Mouse (Mus musculus): ENCODE results near the gene Ctns. TPM values are rescaled to one million over a fixed set of nuclear protein-coding genes. Genes with fewer than 3 reads are reported as not detected.

The Ctns gene
- polyA plus RNA-seq, 1 experiment from 2014 or later, result 15.9 TPM

DNA sequence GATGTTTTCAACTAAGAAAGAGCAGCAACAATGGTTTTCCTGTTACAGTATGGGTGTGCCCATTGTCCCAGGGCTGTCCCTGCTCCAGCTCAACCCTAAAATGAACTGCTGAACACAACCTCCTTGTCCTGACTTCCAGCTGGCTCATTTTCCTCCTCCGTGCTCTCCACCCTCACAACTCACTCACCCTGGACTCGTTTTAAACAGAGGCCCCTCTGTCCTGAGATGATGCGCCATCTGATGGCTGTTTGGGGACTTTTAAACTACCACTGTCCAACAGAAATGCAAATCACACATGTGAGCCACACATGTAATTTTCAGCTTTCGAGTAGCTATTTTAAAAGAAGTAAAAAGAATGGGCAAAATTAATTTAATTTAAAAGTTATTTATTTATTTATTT is 2.8 kb upstream of the Ctns start:
- no peak overlapping the region for H3K9ac ChIP-seq (ENCODE audit: low read length)
- H3K36me3 ChIP-seq (ENCODE audit: control insufficient read depth, insufficient read depth, low read length), result no peaks in the 10 kb centered on the region
- H3K4me1 ChIP-seq (replicated peaks; ENCODE audit: control insufficient read depth, insufficient read depth), result peaks cover 3% of the 10 kb centered on the region; the same call in 1 of the 2 replicates
- no peak for ATAC-seq (ENCODE audit: low FRiP score, low TSS enrichment)
- DNase-seq (ENCODE audit: low spot score), result no peak
- H3K4me2 ChIP-seq (replicated peaks; ENCODE audit: low read depth), result no peak overlapping the region
- no peak overlapping the region for H3K27ac ChIP-seq (replicated peaks)
- TF ChIP-seq CTCF (IDR thresholded peaks at IDR 0.05; ENCODE audit: low read depth), result peak; percentile 57
- TF ChIP-seq EP300 (optimal IDR thresholded peaks at IDR 0.05), result no peak
- no peak overlapping the region for H3K4me3 ChIP-seq (ENCODE audit: low read depth, low read length)
- H3K9me3 ChIP-seq (ENCODE audit: control insufficient read depth, low read length), result no peaks in the 10 kb centered on the region
- no peaks in the 10 kb centered on the region for H3K27me3 ChIP-seq (ENCODE audit: control insufficient read depth, insufficient read depth, low read length)
- WGBS, result 40% methylated on average over 4 of the region's 4 CpGs

DNA sequence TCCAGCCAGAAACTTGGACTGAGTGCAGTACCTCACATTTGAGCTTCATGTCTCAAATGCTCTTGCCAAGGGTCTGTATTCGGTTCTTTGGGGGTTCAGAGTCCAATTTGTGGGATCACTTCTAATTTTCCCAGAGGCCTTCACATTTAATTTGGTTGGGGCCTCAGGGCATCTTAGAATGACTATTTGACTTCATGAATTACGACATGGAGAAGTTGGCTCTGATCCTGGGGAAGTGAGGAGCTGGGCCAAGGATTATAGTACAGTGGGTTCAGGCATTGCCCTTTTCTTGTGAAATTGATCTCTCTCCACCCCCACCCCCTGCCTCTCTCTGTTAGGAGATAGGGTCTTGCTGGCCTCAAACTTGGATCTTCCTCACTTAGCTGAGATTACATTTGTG is 2.2 kb upstream of the Ctns start:
- Histone ChIP-seq H3K36me3 (ENCODE audit: control insufficient read depth, insufficient read depth, low read length) (no peaks in the 10 kb centered on the region), H3K4me2 (replicated peaks; ENCODE audit: low read depth) (no peak overlapping the region), H3K9me3 (ENCODE audit: control insufficient read depth, low read length) (no peaks in the 10 kb centered on the region), H3K4me1 (replicated peaks; ENCODE audit: control insufficient read depth, insufficient read depth) (peaks cover 3% of the 10 kb centered on the region; the same call in 1 of the 2 replicates), H3K27ac (replicated peaks) (no peak overlapping the region), H3K27me3 (ENCODE audit: control insufficient read depth, insufficient read depth, low read length) (no peaks in the 10 kb centered on the region), H3K9ac (ENCODE audit: low read length) (no peak overlapping the region), H3K4me3 (ENCODE audit: low read depth, low read length) (no peak overlapping the region)
- ATAC-seq (ENCODE audit: low FRiP score, low TSS enrichment) (no peak), DNase-seq (ENCODE audit: low spot score) (no peak)
- 70% methylated on average over 2 of the region's 2 CpGs for WGBS
- no peak for TF ChIP-seq CTCF (IDR thresholded peaks at IDR 0.05; ENCODE audit: low read depth)
- TF ChIP-seq EP300 (optimal IDR thresholded peaks at IDR 0.05), result no peak

DNA sequence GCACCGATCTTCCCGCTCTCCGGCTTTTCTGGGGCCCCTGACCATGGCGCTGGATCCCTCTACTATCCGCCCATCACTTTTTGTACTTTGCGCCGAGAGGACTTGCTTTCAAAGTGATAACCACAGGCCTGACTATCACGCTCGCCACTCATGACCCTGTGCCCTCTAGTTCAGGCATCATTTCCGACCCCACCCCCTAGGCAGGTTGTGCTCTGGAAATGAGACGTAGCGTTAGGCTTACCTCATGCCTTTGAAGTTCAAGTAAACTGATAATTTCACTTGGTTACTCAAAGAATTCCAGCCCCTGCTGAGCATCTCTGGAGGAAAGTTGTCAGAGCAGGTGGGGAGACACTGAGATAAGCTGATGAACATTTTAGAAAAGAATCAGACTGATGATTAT is 1.0 kb upstream of the Ctns start:
- no peak for ATAC-seq (ENCODE audit: low FRiP score, low TSS enrichment)
- TF ChIP-seq CTCF (IDR thresholded peaks at IDR 0.05; ENCODE audit: low read depth) (no peak), EP300 (optimal IDR thresholded peaks at IDR 0.05) (no peak)
- 2% methylated on average over 12 of the region's 12 CpGs for whole genome bisulfite sequencing

DNA sequence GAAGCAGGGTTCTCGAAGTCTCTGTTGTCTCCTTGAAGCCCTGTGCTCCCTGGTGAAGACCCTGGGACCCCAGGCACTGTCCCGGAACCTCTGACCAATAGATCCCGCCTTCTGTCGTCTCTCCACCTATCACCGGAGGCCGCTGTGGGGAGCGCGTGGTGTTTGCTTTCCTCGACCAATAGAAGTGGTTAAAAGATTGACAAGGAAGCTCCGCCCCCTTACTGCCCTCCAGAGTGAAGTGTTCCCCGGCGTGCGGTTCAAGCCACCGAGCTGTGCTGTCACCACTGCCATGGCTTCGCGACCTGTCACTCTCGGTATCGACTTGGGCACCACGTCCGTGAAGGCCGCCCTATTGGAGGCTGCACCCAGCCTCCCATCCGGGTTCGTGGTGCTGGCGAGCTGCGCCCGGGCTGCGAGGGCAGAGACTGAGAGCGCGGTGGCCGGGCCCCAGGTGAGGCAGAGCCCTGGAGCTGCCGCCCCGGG is 429 bp upstream of the Ctns start, which contains the start of gene Shpk:
Gene Shpk, plus strand, starts transcription at position 231 of the 483 bp plus-strand sequence.
- H3K9me3 ChIP-seq (ENCODE audit: control insufficient read depth, low read length), result no peaks in the 10 kb centered on the region
- H3K4me2 ChIP-seq (replicated peaks; ENCODE audit: low read depth), result peak within 1 kb of the TSS; percentile 100
- H3K4me3 ChIP-seq (ENCODE audit: low read depth, low read length), result peak within 1 kb of the TSS; percentile 74
- TF ChIP-seq CTCF (IDR thresholded peaks at IDR 0.05; ENCODE audit: low read depth) (no peak; the same call in 1 of the 2 replicates), EP300 (optimal IDR thresholded peaks at IDR 0.05) (no peak)
- H3K4me1 ChIP-seq (replicated peaks; ENCODE audit: control insufficient read depth, insufficient read depth), result peaks cover 3% of the 10 kb centered on the region; the same call in 1 of the 2 replicates
- WGBS, result 0% methylated on average over 32 of the region's 32 CpGs
- DNase-seq (ENCODE audit: low spot score), result peak; percentile 94
- ATAC-seq (ENCODE audit: low FRiP score, low TSS enrichment), result peak; percentile 97
- peak within 1 kb of the TSS; percentile 69; the same call in 1 of the 2 replicates for H3K27ac ChIP-seq (replicated peaks)
- H3K36me3 ChIP-seq (ENCODE audit: control insufficient read depth, insufficient read depth, low read length), result no peaks in the 10 kb centered on the region
- H3K9ac ChIP-seq (ENCODE audit: low read length), result peak within 1 kb of the TSS; percentile 83
- H3K27me3 ChIP-seq (ENCODE audit: control insufficient read depth, insufficient read depth, low read length), result no peaks in the 10 kb centered on the region

More for the DNA sequence above, 1.0 kb upstream of the Ctns start:
- Histone ChIP-seq H3K4me3 (ENCODE audit: low read depth, low read length) (peak overlapping the region; percentile 74), H3K27ac (replicated peaks) (peak overlapping the region; percentile 69; the same call in 1 of the 2 replicates), H3K27me3 (ENCODE audit: control insufficient read depth, insufficient read depth, low read length) (no peaks in the 10 kb centered on the region), H3K4me1 (replicated peaks; ENCODE audit: control insufficient read depth, insufficient read depth) (peaks cover 3% of the 10 kb centered on the region; the same call in 1 of the 2 replicates), H3K9me3 (ENCODE audit: control insufficient read depth, low read length) (no peaks in the 10 kb centered on the region), H3K4me2 (replicated peaks; ENCODE audit: low read depth) (peak overlapping the region; percentile 100), H3K36me3 (ENCODE audit: control insufficient read depth, insufficient read depth, low read length) (no peaks in the 10 kb centered on the region), H3K9ac (ENCODE audit: low read length) (peak overlapping the region; percentile 83)
- no peak for DNase-seq (ENCODE audit: low spot score)

DNA sequence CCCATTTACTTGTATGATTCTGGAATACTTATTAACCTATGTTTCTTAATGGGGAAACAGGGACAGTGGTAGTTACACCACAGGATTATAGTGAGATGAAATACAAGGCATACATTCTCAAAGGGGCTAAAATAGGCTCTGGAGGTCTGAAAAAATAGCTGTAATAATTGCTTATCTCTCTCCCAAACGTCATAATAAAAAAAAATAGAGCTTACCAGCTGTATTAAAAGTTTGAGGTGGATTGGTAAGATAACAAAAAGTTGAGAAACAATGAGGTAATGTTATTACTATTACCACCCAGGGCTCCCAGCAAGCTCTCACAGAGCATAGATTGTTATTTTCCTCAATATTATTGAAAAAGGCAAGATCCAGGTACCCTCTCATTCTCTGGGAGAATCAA is 652 bp downstream of the Ctns start:
- Histone ChIP-seq H3K4me2 (replicated peaks; ENCODE audit: low read depth) (peak overlapping the region; percentile 100), H3K36me3 (ENCODE audit: control insufficient read depth, insufficient read depth, low read length) (no peaks in the 10 kb centered on the region), H3K9me3 (ENCODE audit: control insufficient read depth, low read length) (no peaks in the 10 kb centered on the region), H3K9ac (ENCODE audit: low read length) (peak overlapping the region; percentile 83), H3K4me3 (ENCODE audit: low read depth, low read length) (peak overlapping the region; percentile 74), H3K27me3 (ENCODE audit: control insufficient read depth, insufficient read depth, low read length) (no peaks in the 10 kb centered on the region), H3K4me1 (replicated peaks; ENCODE audit: control insufficient read depth, insufficient read depth) (peaks cover 3% of the 10 kb centered on the region; the same call in 1 of the 2 replicates), H3K27ac (replicated peaks) (no peak overlapping the region)
- no peak for TF ChIP-seq EP300 (optimal IDR thresholded peaks at IDR 0.05)
- TF ChIP-seq CTCF (IDR thresholded peaks at IDR 0.05; ENCODE audit: low read depth), result no peak
- DNase-seq (ENCODE audit: low spot score) (no peak), ATAC-seq (ENCODE audit: low FRiP score, low TSS enrichment) (no peak)
- WGBS, result 3% methylated on average over 1 of the region's 1 CpGs

DNA sequence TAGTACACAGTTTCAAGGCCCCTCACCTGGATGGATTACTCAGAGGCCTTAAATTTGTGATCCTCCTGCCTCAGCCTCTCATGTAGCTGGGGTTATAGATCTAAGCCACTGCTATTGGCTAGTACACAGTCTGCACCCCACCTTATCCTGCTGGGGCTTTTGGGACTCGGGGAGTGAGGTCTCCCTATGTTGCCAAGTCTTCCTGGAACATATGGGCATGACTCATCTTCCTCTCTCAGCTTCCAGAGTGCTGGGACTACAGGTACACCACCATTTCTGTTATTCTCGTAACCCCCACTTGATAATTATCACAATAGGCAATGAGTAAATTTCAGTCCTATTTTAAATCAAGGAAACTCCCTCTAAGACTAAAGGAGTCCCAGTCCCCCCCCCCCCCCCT is 4.4 kb downstream of the Ctns start:
- H3K27me3 ChIP-seq (ENCODE audit: control insufficient read depth, insufficient read depth, low read length), result no peaks in the 10 kb centered on the region
- peaks cover 3% of the 10 kb centered on the region; the same call in 1 of the 2 replicates for H3K4me1 ChIP-seq (replicated peaks; ENCODE audit: control insufficient read depth, insufficient read depth)
- H3K27ac ChIP-seq (replicated peaks), result no peak overlapping the region
- no peak for ATAC-seq (ENCODE audit: low FRiP score, low TSS enrichment)
- no peak overlapping the region for H3K9ac ChIP-seq (ENCODE audit: low read length)
- no peak for TF ChIP-seq CTCF (IDR thresholded peaks at IDR 0.05; ENCODE audit: low read depth)
- H3K4me3 ChIP-seq (ENCODE audit: low read depth, low read length), result no peak overlapping the region
- WGBS, result 65% methylated on average over 2 of the region's 2 CpGs
- H3K36me3 ChIP-seq (ENCODE audit: control insufficient read depth, insufficient read depth, low read length), result peaks cover 3% of the 10 kb centered on the region; the same call in 1 of the 2 replicates
- H3K4me2 ChIP-seq (replicated peaks; ENCODE audit: low read depth), result no peak overlapping the region
- no peak for DNase-seq (ENCODE audit: low spot score)
- H3K9me3 ChIP-seq (ENCODE audit: control insufficient read depth, low read length), result no peaks in the 10 kb centered on the region

Measured in stomach, postnatal 0 days (tissue).